Mouse (Mus musculus) embryonic facial prominence, embryonic 14.5 days (tissue): ENCODE data around the gene Kcnmb3. TPM values are rescaled to one million over a fixed set of nuclear protein-coding genes. Genes with fewer than 3 reads are reported as not detected.

Experiments used
- ATAC-seq: fragments of 200-750 bp; cut with Nextera tagmentation; 2 replicates; pipeline ENCODE4 v1.8.0; 2017; ENCODE audit warnings: low read depth, moderate number of reproducible peaks, moderate TSS enrichment
- DNase-seq: peaks from one replicate; pipeline ENCODE4 v3.0.0-alpha.2; 2015; ENCODE audit warnings: low spot score
- H3K27ac ChIP-seq: fragments of 300-500 bp; sonication (generic); replicated peaks from 2 replicates; pipeline ENCODE4 v1.5.1; 2014; ENCODE audit warnings: low read depth, mild to moderate bottlenecking, low read length, moderate library complexity
- H3K27me3 ChIP-seq: fragments of 300-500 bp; sonication (generic); replicated peaks from 2 replicates; pipeline ENCODE4 v1.6.1; 2014; ENCODE audit warnings: low read length; ENCODE audit not compliant: control insufficient read depth, insufficient read depth
- H3K36me3 ChIP-seq: fragments of 300-500 bp; sonication (generic); 2 replicates; pipeline ENCODE4 v1.6.1; 2014; ENCODE audit warnings: low read length, mixed read lengths; ENCODE audit not compliant: control insufficient read depth, insufficient read depth
- H3K4me1 ChIP-seq: fragments of 300-500 bp; sonication (generic); 2 replicates; pipeline ENCODE4 v1.6.1; 2014; ENCODE audit warnings: antibody characterized with exemption, low read length; ENCODE audit not compliant: control insufficient read depth, insufficient read depth
- H3K4me2 ChIP-seq: fragments of 300-500 bp; sonication (generic); 2 replicates; pipeline ENCODE4 v1.6.1; 2014; ENCODE audit warnings: low read depth, mild to moderate bottlenecking, low read length, moderate library complexity, mixed read lengths
- H3K4me3 ChIP-seq: fragments of 300-500 bp; sonication (generic); 2 replicates; pipeline ENCODE4 v1.5.1; 2014; ENCODE audit warnings: low read depth, mild to moderate bottlenecking, low read length
- H3K9ac ChIP-seq: fragments of 300-500 bp; sonication (generic); 2 replicates; pipeline ENCODE4 v1.6.1; 2014; ENCODE audit warnings: low read depth, mild to moderate bottlenecking, low read length, moderate library complexity, mixed read lengths
- H3K9me3 ChIP-seq: fragments of 300-500 bp; sonication (generic); 2 replicates; pipeline ENCODE4 v1.6.1; 2016; ENCODE audit warnings: low read length; ENCODE audit not compliant: control insufficient read depth
- WGBS: fragments of 180-500 bp; shearing (Covaris S2); extraction: QIAGEN DNeasy Blood & Tissue Kit; methylation state at CpG from one replicate; pipeline ENCODE4 v1.1.7; 2014; 5-methylcytosine and 5-hydroxymethylcytosine counted together
- polyA plus RNA-seq: library from polyadenylated mRNA; unstranded; fragments of >200 nt; fragmentation: Nextera tagmentation; extraction: Ambion mirVana; gene quantifications from 2 replicates; pipeline ENCODE4 v1.2.1, GENCODE M21; 2014

The Kcnmb3 gene
- polyA plus RNA-seq, 1 experiment from 2014 or later, result 0.19 TPM

- ATAC-seq (no peak), DNase-seq (no peak)
- no peak overlapping the region for H3K4me3 ChIP-seq
- peaks cover 40% of the 10 kb centered on the region for H3K36me3 ChIP-seq
- 90% methylated on average over 7 of the region's 7 CpGs for WGBS
- no peaks in the 10 kb centered on the region for H3K27me3 ChIP-seq
- no peak overlapping the region for H3K27ac ChIP-seq
- H3K9ac ChIP-seq, result no peak overlapping the region
- peaks cover 11% of the 10 kb centered on the region; the same call in 1 of the 2 replicates for H3K4me1 ChIP-seq
- H3K4me2 ChIP-seq, result no peak overlapping the region
- no peaks in the 10 kb centered on the region for H3K9me3 ChIP-seq
Measured at GRCm38 (mm10) chr3:32512686-32513284, 20.8 kb upstream of the Kcnmb3 start.

GRCm38 (mm10) chr3:32511191-32511550 is 19.1 kb upstream of the Kcnmb3 start:
- H3K4me1 ChIP-seq, result peaks cover 11% of the 10 kb centered on the region; the same call in 1 of the 2 replicates
- DNase-seq, result peak; percentile 20
- H3K27ac ChIP-seq, result peak overlapping the region; percentile 79; the same call in 1 of the 2 replicates
- no peak for ATAC-seq
- peak overlapping the region; percentile 80 for H3K4me2 ChIP-seq
- H3K4me3 ChIP-seq, result peak overlapping the region; percentile 88
- H3K9me3 ChIP-seq, result no peaks in the 10 kb centered on the region
- H3K36me3 ChIP-seq, result peaks cover 26% of the 10 kb centered on the region; the same call in 1 of the 2 replicates
- no peaks in the 10 kb centered on the region for H3K27me3 ChIP-seq
- H3K9ac ChIP-seq, result peak overlapping the region; percentile 96
- 5% methylated on average over 13 of the region's 13 CpGs for WGBS

- Histone ChIP-seq H3K9ac (peak overlapping the region; percentile 96), H3K4me3 (peak overlapping the region; percentile 88), H3K36me3 (peaks cover 20% of the 10 kb centered on the region; the same call in 1 of the 2 replicates), H3K27me3 (no peaks in the 10 kb centered on the region), H3K27ac (peak overlapping the region; percentile 79), H3K4me1 (peaks cover 11% of the 10 kb centered on the region; the same call in 1 of the 2 replicates), H3K4me2 (peak overlapping the region; percentile 80), H3K9me3 (no peaks in the 10 kb centered on the region)
- peak; percentile 94 for ATAC-seq
- DNase-seq, result peak; percentile 94
- 0% methylated on average over 50 of the region's 69 CpGs for WGBS
Measured at GRCm38 (mm10) chr3:32510375-32511190, 18.6 kb upstream of the Kcnmb3 start.

- Histone ChIP-seq H3K27me3 (no peaks in the 10 kb centered on the region), H3K9me3 (no peaks in the 10 kb centered on the region), H3K36me3 (peaks cover 13% of the 10 kb centered on the region; the same call in 1 of the 2 replicates), H3K4me2 (peak within 1 kb of the TSS; percentile 80), H3K27ac (peak within 1 kb of the TSS; percentile 79), H3K4me1 (peaks cover 11% of the 10 kb centered on the region; the same call in 1 of the 2 replicates), H3K4me3 (peak within 1 kb of the TSS; percentile 88), H3K9ac (peak within 1 kb of the TSS; percentile 96)
- peak; percentile 30 for DNase-seq
- WGBS, result 8% methylated on average over 24 of the region's 24 CpGs
- no peak for ATAC-seq
Measured at GRCm38 (mm10) chr3:32509496-32510374, 17.7 kb upstream of the Kcnmb3 start, which contains the start of gene Zfp639. Gene Zfp639 (plus strand): TSS chr3:32510259.

GRCm38 (mm10) chr3:32508666-32509324 is 16.8 kb upstream of the Kcnmb3 start:
- 0 out of 2 replicates have a peak overlapping the region, but pooled peaks have one; percentile 30 for H3K9ac ChIP-seq
- ATAC-seq (peak; percentile 21; the same call in 1 of the 2 replicates), DNase-seq (peak; percentile 85)
- peaks cover 11% of the 10 kb centered on the region; the same call in 1 of the 2 replicates for H3K4me1 ChIP-seq
- H3K9me3 ChIP-seq, result no peaks in the 10 kb centered on the region
- peak overlapping the region; percentile 80 for H3K4me2 ChIP-seq
- H3K27me3 ChIP-seq, result no peaks in the 10 kb centered on the region
- 1% methylated on average over 17 of the region's 17 CpGs for WGBS
- H3K27ac ChIP-seq, result no peak overlapping the region
- H3K36me3 ChIP-seq, result peaks cover 6% of the 10 kb centered on the region; the same call in 1 of the 2 replicates
- H3K4me3 ChIP-seq, result peak overlapping the region; percentile 12

DNA sequence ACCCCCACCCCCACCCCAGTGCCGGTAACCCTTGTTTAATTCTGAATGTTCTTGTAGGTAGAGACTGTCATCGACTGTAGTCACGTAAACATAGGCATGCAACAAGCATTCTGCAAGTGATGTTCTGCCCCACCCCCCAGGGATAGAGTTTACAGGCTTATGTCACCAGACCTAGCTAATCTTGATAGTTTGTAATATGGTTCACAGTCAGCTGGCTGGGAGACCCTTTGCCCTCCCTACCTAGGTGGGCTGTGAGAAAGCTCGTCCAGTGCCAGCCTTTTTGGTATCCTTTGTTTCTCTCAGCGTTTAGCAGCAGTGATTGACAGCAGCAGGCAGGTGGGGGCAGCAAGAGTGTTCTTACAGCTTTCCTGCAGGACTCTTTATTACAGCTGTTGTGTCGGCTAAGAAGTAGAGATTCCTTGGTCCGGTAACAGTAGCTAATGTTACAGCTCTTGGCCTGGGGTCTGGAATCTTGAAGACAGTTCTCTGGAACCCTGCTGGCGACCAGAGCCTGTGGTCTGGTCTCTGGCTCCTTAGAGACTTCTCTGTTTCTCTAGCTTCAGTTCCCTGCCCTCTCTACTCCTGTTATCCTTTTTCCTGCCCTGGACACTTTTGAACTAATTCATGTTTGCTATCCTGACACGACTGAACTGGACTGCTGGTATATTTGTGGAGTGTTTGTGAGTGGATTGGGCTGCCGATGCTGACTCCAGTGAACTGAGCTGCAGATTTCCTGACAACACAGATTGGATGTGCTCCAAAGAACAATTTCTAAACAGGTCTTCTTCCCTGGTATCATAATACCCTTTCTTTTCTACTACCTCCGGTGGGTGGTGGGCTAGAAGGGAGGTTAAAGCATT is 14.6 kb upstream of the Kcnmb3 start:
- Histone ChIP-seq H3K36me3 (no peaks in the 10 kb centered on the region), H3K4me3 (no peak overlapping the region), H3K4me2 (no peak overlapping the region), H3K9me3 (no peaks in the 10 kb centered on the region), H3K9ac (no peak overlapping the region), H3K27ac (no peak overlapping the region), H3K27me3 (no peaks in the 10 kb centered on the region), H3K4me1 (peaks cover 2% of the 10 kb centered on the region; the same call in 1 of the 2 replicates)
- 53% methylated on average over 11 of the region's 11 CpGs for WGBS
- ATAC-seq, result no peak
- peak; percentile 64 for DNase-seq

DNA sequence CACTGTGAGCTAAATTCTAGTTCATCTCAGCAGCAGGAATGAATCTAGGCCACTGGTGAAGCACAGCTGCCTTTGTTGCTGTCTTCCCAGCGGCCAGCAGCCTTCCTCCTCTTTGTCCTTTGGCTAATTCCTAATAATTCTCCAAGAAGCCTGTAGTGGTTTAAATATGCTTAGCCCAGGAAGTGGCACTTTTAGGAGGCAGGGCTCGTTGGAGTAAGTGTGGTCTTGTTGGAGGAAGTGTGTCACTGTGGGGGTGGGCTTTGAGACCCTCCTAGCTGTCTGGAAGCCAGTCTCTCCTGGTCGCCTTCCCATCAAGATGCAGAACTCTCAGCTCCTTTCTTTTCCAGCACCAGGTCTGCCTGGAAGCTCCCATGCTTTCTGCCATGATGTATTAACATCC is 13.8 kb upstream of the Kcnmb3 start:
- WGBS, result 72% methylated on average over 3 of the region's 3 CpGs
- H3K27ac ChIP-seq, result no peak overlapping the region
- ATAC-seq (no peak), DNase-seq (no peak)
- no peaks in the 10 kb centered on the region for H3K36me3 ChIP-seq
- H3K27me3 ChIP-seq, result no peaks in the 10 kb centered on the region
- H3K4me1 ChIP-seq, result no peaks in the 10 kb centered on the region
- no peak overlapping the region for H3K4me2 ChIP-seq
- H3K4me3 ChIP-seq, result no peak overlapping the region
- no peak overlapping the region for H3K9ac ChIP-seq
- no peaks in the 10 kb centered on the region for H3K9me3 ChIP-seq
